Mouse (Mus musculus): ENCODE measurements around the gene Thpo.
A peak's percentile ranks its signal among the peaks of the same experiment; 100 is the strongest.

Thpo gene

GRCm38 (mm10) chr16:20725321-20725720 is 9.0 kb downstream of the Thpo start:
- no peak for DNase-seq (ENCODE audit: extremely low read depth, low read depth, low spot score)

GRCm38 (mm10) chr16:20724338-20724748 is 10.0 kb downstream of the Thpo start:
- no peak for DNase-seq (ENCODE audit: extremely low read depth, low read depth, low spot score)

- no peak for DNase-seq (ENCODE audit: extremely low read depth, low read depth, low spot score)
Measured at GRCm38 (mm10) chr16:20723247-20723646, 11.1 kb downstream of the Thpo start.

- DNase-seq (ENCODE audit: extremely low read depth, low read depth, low spot score): no peak
Measured at GRCm38 (mm10) chr16:20722736-20723135, 11.6 kb downstream of the Thpo start.

- no peak for DNase-seq (ENCODE audit: extremely low read depth, low read depth, low spot score)
Measured at GRCm38 (mm10) chr16:20721808-20722207, 12.5 kb downstream of the Thpo start.

- DNase-seq (ENCODE audit: extremely low read depth, low read depth, low spot score): no peak
Measured at GRCm38 (mm10) chr16:20717978-20718670, 16.2 kb downstream of the Thpo start.

GRCm38 (mm10) chr16:20717181-20717977 is 16.9 kb downstream of the Thpo start, which contains the start of the genes Polr2h and Clcn2:
Polr2h (plus strand) TSS chr16:20717665.
Clcn2 (minus strand) TSS chr16:20717746.
- peak; percentile 68 for DNase-seq (ENCODE audit: extremely low read depth, low read depth, low spot score)

- no peak for DNase-seq (ENCODE audit: extremely low read depth, low read depth, low spot score)
Measured at GRCm38 (mm10) chr16:20716841-20717180, 17.5 kb downstream of the Thpo start.

GRCm38 (mm10) chr16:20715976-20716840 is 18.1 kb downstream of the Thpo start:
- DNase-seq (ENCODE audit: extremely low read depth, low read depth, low spot score): no peak

- no peak for DNase-seq (ENCODE audit: extremely low read depth, low read depth, low spot score)
Measured at GRCm38 (mm10) chr16:20715566-20715965, 18.7 kb downstream of the Thpo start.

- no peak for DNase-seq (ENCODE audit: extremely low read depth, low read depth, low spot score)
Measured at GRCm38 (mm10) chr16:20715161-20715560, 19.1 kb downstream of the Thpo start.

GRCm38 (mm10) chr16:20714307-20715080 is 19.8 kb downstream of the Thpo start:
- DNase-seq (ENCODE audit: extremely low read depth, low read depth, low spot score): no peak

- no peak for DNase-seq (ENCODE audit: extremely low read depth, low read depth, low spot score)
Measured at GRCm38 (mm10) chr16:20712889-20713288, 21.4 kb downstream of the Thpo start.

GRCm38 (mm10) chr16:20712190-20712589 is 22.1 kb downstream of the Thpo start:
- no peak for DNase-seq (ENCODE audit: extremely low read depth, low read depth, low spot score)

- no peak for DNase-seq (ENCODE audit: extremely low read depth, low read depth, low spot score)
Measured at GRCm38 (mm10) chr16:20710810-20711209, 23.5 kb downstream of the Thpo start.

- DNase-seq (ENCODE audit: extremely low read depth, low read depth, low spot score): no peak
Measured at GRCm38 (mm10) chr16:20710370-20710769, 23.9 kb downstream of the Thpo start.

GRCm38 (mm10) chr16:20708939-20709734 is 25.2 kb downstream of the Thpo start:
- no peak for DNase-seq (ENCODE audit: extremely low read depth, low read depth, low spot score)

- DNase-seq (ENCODE audit: extremely low read depth, low read depth, low spot score): no peak
Measured at GRCm38 (mm10) chr16:20708220-20708938, 25.9 kb downstream of the Thpo start.

- no peak for DNase-seq (ENCODE audit: extremely low read depth, low read depth, low spot score)
Measured at GRCm38 (mm10) chr16:20706407-20707055, 27.8 kb downstream of the Thpo start.
